Mouse (Mus musculus): ENCODE results near the gene Pdc. TPM values are rescaled to one million over a fixed set of nuclear protein-coding genes. Genes with fewer than 3 reads are reported as not detected.

Pdc gene
- total and polyA plus RNA-seq, 2 experiments from 2014 or later = not detected

- Histone ChIP-seq H3K9ac (replicated peaks; ENCODE audit: low read depth, low read length) (no peak overlapping the region), H3K9me3 (replicated peaks; ENCODE audit: control insufficient read depth, low read length) (no peaks in the 10 kb centered on the region), H3K27ac (ENCODE audit: low read depth) (no peak overlapping the region), H3K36me3 (replicated peaks; ENCODE audit: control insufficient read depth, insufficient read depth, low read length) (peaks cover 37% of the 10 kb centered on the region), H3K4me2 (ENCODE audit: low read depth, low read length) (no peak overlapping the region), H3K4me3 (ENCODE audit: low read depth, low read length) (no peak overlapping the region), H3K27me3 (ENCODE audit: control insufficient read depth, insufficient read depth, low read length) (no peaks in the 10 kb centered on the region), H3K4me1 (ENCODE audit: control insufficient read depth, insufficient read depth) (no peaks in the 10 kb centered on the region)
- TF ChIP-seq EP300 (IDR thresholded peaks at IDR 0.05; ENCODE audit: low read depth) (no peak), CTCF (IDR thresholded peaks at IDR 0.05; ENCODE audit: low read depth) (no peak)
- DNase-seq (ENCODE audit: low spot score) (no peak), ATAC-seq (ENCODE audit: insufficient read depth, low read depth) (no peak)
- 90% methylated on average over 2 of the region's 2 CpGs for WGBS
Measured at GRCm38 (mm10) chr1:150374247-150374646, 55.0 kb downstream of the Pdc start.

Other genes starting within 250 kb of the Pdc start
- 1.2 and 1.7 TPM in 2 replicates for gene Ptgs2, start 219.4 kb upstream of the Pdc start, total RNA-seq (2014; rRNA removed; ENCODE audit: low replicate concordance)
- 0.03 and 0.05 TPM in 2 replicates for gene Ptgs2, start 219.4 kb upstream of the Pdc start, polyA plus RNA-seq (2015; fragmentation: Nextera tagmentation; extraction: Ambion mirVana)
- gene Tpr, start 73.4 kb downstream of the Pdc start, total RNA-seq (2014; rRNA removed; ENCODE audit: low replicate concordance) = 86.4 and 112 TPM in 2 replicates
- gene Tpr, start 73.4 kb downstream of the Pdc start, polyA plus RNA-seq (2015; fragmentation: Nextera tagmentation; extraction: Ambion mirVana) = 117 and 118 TPM in 2 replicates
- gene Odr4, start 73.7 kb downstream of the Pdc start, total RNA-seq (2014; rRNA removed; ENCODE audit: low replicate concordance) = 10.7 and 36.4 TPM in 2 replicates
- gene Odr4, start 73.7 kb downstream of the Pdc start, polyA plus RNA-seq (2015; fragmentation: Nextera tagmentation; extraction: Ambion mirVana) = 42.9 and 45.7 TPM in 2 replicates
- 3.6 TPM in 1 of 2 replicates, not detected in the other for gene Prg4, start 146.7 kb downstream of the Pdc start, total RNA-seq (2014; rRNA removed; ENCODE audit: low replicate concordance)
- 1.3 and 1.9 TPM in 2 replicates for gene Prg4, start 146.7 kb downstream of the Pdc start, polyA plus RNA-seq (2015; fragmentation: Nextera tagmentation; extraction: Ambion mirVana)

Measured in heart, postnatal 0 days (tissue).